Mouse (Mus musculus): ENCODE measurements around the gene Ldlrap1. TPM values are rescaled to one million over a fixed set of nuclear protein-coding genes. Genes with fewer than 3 reads are reported as not detected.

Gene Ldlrap1
- polyA plus RNA-seq, 1 experiment from 2014 or later = 5.7 TPM

DNA sequence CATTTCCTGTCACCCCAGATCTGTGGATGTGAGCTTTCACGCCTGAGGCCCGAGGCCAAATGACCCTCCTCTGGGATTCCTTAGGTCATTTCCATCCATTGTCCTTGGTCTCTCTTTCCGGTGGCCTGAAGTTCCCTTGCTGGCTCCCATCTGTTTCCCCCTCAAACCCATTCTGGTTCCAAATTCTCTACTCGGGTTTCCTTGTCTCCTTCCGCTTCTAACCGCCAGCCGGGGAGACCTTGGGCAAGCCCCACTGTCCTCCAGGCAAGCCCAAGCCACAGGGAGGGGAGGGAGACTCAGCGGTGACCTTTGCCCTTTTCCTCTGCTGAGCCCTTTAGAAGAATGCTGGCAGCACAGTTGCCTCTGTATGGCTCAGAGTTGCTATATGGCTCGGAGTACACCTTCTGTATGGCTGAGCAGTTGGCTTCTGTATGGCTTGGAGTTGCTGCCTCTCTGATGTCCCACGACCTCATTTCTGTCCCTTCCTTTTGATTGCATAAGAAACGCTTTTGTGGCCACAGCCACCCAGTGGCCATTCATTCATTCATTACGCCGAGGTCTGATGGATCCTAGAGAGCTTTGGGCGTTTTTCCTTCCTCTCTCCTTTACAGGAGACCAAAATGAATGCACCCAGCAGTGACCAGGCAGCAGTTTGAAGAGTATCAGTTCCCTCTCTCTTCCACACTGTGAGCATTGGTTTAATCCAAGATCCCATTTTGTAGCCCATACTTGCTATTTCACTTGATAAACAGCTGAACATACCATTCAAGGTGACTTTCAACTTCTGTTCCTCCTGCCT is 11.5 kb upstream of the Ldlrap1 start:
- H3K27ac ChIP-seq (ENCODE audit: low read depth, low read length) = no peak overlapping the region
- 0 out of 2 replicates have a peak, but pooled peaks cover 2% of the 10 kb centered on the region for H3K4me1 ChIP-seq (ENCODE audit: control insufficient read depth, insufficient read depth, low read length)
- no peak overlapping the region for H3K4me2 ChIP-seq
- no peak overlapping the region for H3K4me3 ChIP-seq (ENCODE audit: low read depth, low read length)
- H3K9ac ChIP-seq (ENCODE audit: low read length) = no peak overlapping the region
- no peaks in the 10 kb centered on the region for H3K36me3 ChIP-seq (ENCODE audit: control insufficient read depth, insufficient read depth, low read length)
- no peaks in the 10 kb centered on the region for H3K9me3 ChIP-seq (ENCODE audit: control insufficient read depth, low read length)
- DNase-seq (ENCODE audit: low spot score, missing footprints) (no peak), ATAC-seq (ENCODE audit: low FRiP score) (no peak)
- 33% methylated on average over 14 of the region's 14 CpGs for WGBS
- H3K27me3 ChIP-seq (ENCODE audit: control insufficient read depth, insufficient read depth, low read length) = no peaks in the 10 kb centered on the region

DNA sequence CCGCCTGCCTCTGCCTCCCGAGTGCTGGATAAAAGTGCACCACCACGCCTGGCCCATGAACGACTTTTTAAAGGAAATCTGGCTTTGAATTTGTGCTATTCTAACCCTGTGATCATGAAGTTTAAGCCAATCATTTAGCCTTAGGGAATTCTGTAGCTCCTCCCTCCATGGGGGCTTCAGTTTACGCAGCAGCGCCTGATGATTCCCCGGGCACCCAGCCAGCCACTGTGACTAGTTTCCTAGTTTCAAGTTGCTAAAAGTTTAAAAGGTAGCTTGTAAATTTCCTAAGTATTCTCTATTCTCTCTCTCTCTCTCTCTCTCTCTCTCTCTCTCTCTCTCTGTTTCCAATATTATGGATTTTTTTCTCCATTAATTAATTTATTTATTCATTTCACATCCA is 8.4 kb upstream of the Ldlrap1 start:
- H3K9ac ChIP-seq (ENCODE audit: low read length) = no peak overlapping the region
- H3K27me3 ChIP-seq (ENCODE audit: control insufficient read depth, insufficient read depth, low read length) = no peaks in the 10 kb centered on the region
- no peak overlapping the region for H3K4me2 ChIP-seq
- H3K36me3 ChIP-seq (ENCODE audit: control insufficient read depth, insufficient read depth, low read length) = no peaks in the 10 kb centered on the region
- 82% methylated on average over 7 of the region's 7 CpGs for WGBS
- 0 out of 2 replicates have a peak, but pooled peaks cover 2% of the 10 kb centered on the region for H3K4me1 ChIP-seq (ENCODE audit: control insufficient read depth, insufficient read depth, low read length)
- no peak for ATAC-seq (ENCODE audit: low FRiP score)
- no peak overlapping the region for H3K27ac ChIP-seq (ENCODE audit: low read depth, low read length)
- H3K9me3 ChIP-seq (ENCODE audit: control insufficient read depth, low read length) = no peaks in the 10 kb centered on the region
- DNase-seq (ENCODE audit: low spot score, missing footprints) = no peak
- no peak overlapping the region for H3K4me3 ChIP-seq (ENCODE audit: low read depth, low read length)

DNA sequence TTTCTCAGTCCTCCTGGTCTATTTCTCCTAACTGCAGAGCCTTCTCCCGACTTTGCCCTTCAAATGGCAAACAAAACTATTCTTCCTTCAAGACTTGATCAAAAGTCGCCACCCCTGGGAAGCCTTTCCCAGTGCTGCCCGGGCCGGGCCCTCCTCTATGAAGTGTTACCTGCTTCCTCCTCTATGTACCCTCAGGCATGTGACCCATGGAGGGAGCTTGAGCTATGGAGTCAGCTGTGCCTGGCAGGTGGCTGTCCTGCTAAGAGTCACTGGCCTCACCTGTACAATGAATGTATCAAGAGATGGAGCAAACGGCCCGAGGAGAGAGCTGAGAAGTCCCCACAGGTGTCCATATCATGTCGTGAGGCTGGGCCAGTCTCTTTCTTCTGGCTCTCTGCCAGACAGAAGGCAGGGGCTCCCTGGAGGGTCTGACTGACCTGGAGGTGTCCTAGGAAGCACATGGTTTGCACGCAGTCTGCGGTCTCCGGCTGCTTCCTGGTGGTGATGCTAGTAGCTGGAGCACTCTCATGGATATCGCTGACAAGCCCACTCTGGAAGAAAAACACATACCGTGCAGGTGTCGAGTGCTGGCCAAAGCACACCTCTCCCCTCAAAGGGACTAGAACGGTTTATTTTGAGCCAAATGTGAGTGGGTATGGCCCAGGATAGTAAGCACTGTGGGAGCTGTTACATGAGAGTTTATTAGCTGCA is 7.6 kb upstream of the Ldlrap1 start:
- 0 out of 2 replicates have a peak, but pooled peaks cover 2% of the 10 kb centered on the region for H3K4me1 ChIP-seq (ENCODE audit: control insufficient read depth, insufficient read depth, low read length)
- DNase-seq (ENCODE audit: low spot score, missing footprints) (no peak), ATAC-seq (ENCODE audit: low FRiP score) (no peak)
- no peaks in the 10 kb centered on the region for H3K9me3 ChIP-seq (ENCODE audit: control insufficient read depth, low read length)
- 68% methylated on average over 14 of the region's 14 CpGs for WGBS
- no peaks in the 10 kb centered on the region for H3K27me3 ChIP-seq (ENCODE audit: control insufficient read depth, insufficient read depth, low read length)
- H3K4me2 ChIP-seq = no peak overlapping the region
- no peaks in the 10 kb centered on the region for H3K36me3 ChIP-seq (ENCODE audit: control insufficient read depth, insufficient read depth, low read length)
- H3K4me3 ChIP-seq (ENCODE audit: low read depth, low read length) = no peak overlapping the region
- H3K27ac ChIP-seq (ENCODE audit: low read depth, low read length) = no peak overlapping the region
- H3K9ac ChIP-seq (ENCODE audit: low read length) = no peak overlapping the region

DNA sequence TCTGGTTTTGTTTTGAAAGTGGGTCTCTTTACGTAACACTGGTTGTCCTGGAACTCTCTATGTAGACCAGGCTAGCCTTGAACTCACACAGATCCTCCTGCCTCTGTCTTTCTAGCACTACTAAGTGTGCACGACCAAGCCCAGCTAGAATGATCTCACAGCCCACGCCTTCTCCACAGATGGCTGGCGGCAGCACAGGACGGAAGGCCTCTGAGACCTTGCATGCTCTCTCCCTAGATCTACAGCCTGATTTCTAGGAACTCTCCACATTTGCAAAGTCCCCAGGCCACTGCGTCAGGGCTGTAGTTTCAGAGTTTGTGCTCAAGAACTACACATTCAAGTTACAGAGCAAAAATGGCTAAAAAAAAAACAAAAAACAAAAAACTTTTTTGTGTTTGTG is 6.3 kb upstream of the Ldlrap1 start:
- ATAC-seq (ENCODE audit: low FRiP score) = no peak
- no peak for DNase-seq (ENCODE audit: low spot score, missing footprints)
- H3K27ac ChIP-seq (ENCODE audit: low read depth, low read length) = no peak overlapping the region
- peaks cover 5% of the 10 kb centered on the region for H3K27me3 ChIP-seq (ENCODE audit: control insufficient read depth, insufficient read depth, low read length)
- H3K4me3 ChIP-seq (ENCODE audit: low read depth, low read length) = no peak overlapping the region
- 89% methylated on average over 6 of the region's 6 CpGs for WGBS
- H3K9ac ChIP-seq (ENCODE audit: low read length) = no peak overlapping the region
- no peaks in the 10 kb centered on the region for H3K9me3 ChIP-seq (ENCODE audit: control insufficient read depth, low read length)
- H3K4me2 ChIP-seq = no peak overlapping the region
- no peaks in the 10 kb centered on the region for H3K4me1 ChIP-seq (ENCODE audit: control insufficient read depth, insufficient read depth, low read length)
- H3K36me3 ChIP-seq (ENCODE audit: control insufficient read depth, insufficient read depth, low read length) = no peaks in the 10 kb centered on the region

DNA sequence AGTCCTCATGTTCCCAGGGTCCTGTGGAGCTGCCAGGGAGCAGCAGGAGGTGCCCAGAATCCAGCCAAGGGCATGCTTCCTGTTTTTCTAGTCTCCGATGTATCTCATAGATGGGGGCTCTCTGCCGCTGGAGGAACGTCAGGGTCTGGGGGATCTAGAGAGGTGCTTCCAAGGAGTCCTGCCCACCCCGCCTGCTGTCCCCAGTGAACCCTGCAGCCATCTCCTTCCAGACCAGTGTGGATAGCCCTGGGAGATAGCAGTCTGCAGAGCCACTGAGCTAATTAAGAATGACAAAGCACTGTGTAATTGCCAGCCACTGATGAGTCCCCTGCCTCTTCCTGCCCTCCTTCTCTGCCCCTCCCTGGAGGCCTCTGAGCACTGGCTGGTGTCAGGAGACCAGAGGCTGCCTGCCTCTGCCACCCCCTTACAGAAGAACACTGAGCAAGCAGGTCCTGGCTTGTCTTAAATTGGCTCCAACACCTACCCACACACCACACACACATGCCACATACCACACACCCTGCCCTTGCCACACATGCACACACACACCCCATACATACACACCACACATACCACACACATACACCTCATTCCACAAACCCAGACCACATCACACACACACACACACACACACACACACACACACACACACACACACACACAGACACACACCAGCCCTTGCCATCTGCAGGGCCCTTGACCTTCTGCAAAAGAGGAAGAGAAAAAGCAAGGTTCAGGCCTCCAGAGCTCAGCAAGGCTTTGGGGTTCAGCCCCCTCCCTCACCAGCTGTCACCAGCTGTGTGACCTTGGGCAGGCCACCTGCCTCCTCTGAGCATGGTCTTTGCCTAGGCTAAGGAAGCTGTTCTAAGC is 5.2 kb upstream of the Ldlrap1 start:
- Histone ChIP-seq H3K9ac (ENCODE audit: low read length) (no peak overlapping the region), H3K27ac (ENCODE audit: low read depth, low read length) (no peak overlapping the region), H3K4me2 (no peak overlapping the region), H3K9me3 (ENCODE audit: control insufficient read depth, low read length) (no peaks in the 10 kb centered on the region), H3K27me3 (ENCODE audit: control insufficient read depth, insufficient read depth, low read length) (peaks cover 14% of the 10 kb centered on the region), H3K4me1 (ENCODE audit: control insufficient read depth, insufficient read depth, low read length) (peaks cover 2% of the 10 kb centered on the region; the same call in 1 of the 2 replicates), H3K4me3 (ENCODE audit: low read depth, low read length) (no peak overlapping the region), H3K36me3 (ENCODE audit: control insufficient read depth, insufficient read depth, low read length) (no peaks in the 10 kb centered on the region)
- DNase-seq (ENCODE audit: low spot score, missing footprints) (no peak), ATAC-seq (ENCODE audit: low FRiP score) (no peak)
- WGBS = 70% methylated on average over 4 of the region's 4 CpGs

DNA sequence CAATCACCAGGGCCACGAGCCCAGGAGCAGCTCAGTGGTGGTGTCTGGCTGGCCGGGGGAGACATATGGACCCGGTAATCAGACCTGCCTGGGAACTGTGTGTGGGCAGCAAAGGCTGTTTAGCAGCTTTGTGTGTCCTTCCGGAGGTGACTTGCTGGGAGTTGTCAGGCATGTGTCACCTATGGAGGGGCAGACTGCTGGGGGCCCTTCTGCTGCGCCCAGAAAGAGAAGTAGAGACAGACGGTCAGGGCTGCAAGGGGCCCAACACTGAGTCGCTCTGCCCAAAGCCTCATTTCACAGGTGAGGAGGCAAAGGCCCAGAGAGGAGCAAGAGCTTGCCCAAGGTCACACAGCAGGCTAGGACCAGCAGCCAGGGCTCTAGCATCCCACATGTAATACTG is 2.1 kb upstream of the Ldlrap1 start:
- peaks cover 11% of the 10 kb centered on the region for H3K4me1 ChIP-seq (ENCODE audit: control insufficient read depth, insufficient read depth, low read length)

DNA sequence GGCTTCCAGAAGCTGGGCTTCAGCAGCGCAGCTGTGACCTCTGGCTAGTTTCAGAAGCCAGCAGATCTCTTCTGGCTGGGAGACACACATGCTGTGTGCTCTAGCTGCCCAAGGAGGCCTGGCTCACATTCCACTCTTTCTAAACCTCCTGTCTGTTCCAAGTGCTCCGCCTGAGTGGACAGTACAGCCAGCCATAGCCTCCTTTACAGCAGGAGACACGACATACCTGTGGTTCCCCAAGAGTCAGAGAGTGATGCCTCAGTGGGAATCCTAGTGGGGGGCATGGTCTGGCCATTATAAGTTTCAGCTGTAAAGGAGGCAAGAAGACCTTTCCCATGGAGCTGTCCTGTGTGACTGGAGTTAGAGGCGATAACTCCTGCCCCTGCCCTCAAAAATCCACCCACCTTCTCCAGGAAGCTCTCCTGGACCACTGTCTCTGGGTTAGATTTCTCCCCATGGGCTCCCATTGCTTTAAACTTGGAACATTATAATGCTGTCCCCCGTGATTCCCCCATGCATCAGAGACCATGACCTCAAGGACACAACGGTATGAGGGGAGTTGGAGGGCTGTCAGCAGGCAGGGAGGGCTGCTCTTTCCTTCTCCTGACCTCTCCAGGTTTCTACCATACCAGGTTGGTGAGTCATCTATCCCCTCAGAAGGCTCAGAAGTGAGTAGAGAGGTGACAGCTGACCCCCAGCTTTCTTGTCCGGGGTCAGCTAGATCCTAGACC is 1.4 kb upstream of the Ldlrap1 start:
- 61% methylated on average over 7 of the region's 7 CpGs for WGBS
- peaks cover 11% of the 10 kb centered on the region for H3K4me1 ChIP-seq (ENCODE audit: control insufficient read depth, insufficient read depth, low read length)
- no peak overlapping the region for H3K9ac ChIP-seq (ENCODE audit: low read length)
- H3K27me3 ChIP-seq (ENCODE audit: control insufficient read depth, insufficient read depth, low read length) = peaks cover 29% of the 10 kb centered on the region
- ATAC-seq (ENCODE audit: low FRiP score) (no peak), DNase-seq (ENCODE audit: low spot score, missing footprints) (peak; percentile 79)
- no peaks in the 10 kb centered on the region for H3K36me3 ChIP-seq (ENCODE audit: control insufficient read depth, insufficient read depth, low read length)
- no peak overlapping the region for H3K4me3 ChIP-seq (ENCODE audit: low read depth, low read length)
- no peak overlapping the region for H3K27ac ChIP-seq (ENCODE audit: low read depth, low read length)
- no peak overlapping the region for H3K4me2 ChIP-seq
- no peaks in the 10 kb centered on the region for H3K9me3 ChIP-seq (ENCODE audit: control insufficient read depth, low read length)

More for the DNA sequence above, 2.1 kb upstream of the Ldlrap1 start:
- 79% methylated on average over 7 of the region's 7 CpGs for WGBS
- Histone ChIP-seq H3K27ac (ENCODE audit: low read depth, low read length) (no peak overlapping the region), H3K27me3 (ENCODE audit: control insufficient read depth, insufficient read depth, low read length) (peaks cover 29% of the 10 kb centered on the region), H3K36me3 (ENCODE audit: control insufficient read depth, insufficient read depth, low read length) (no peaks in the 10 kb centered on the region), H3K4me3 (ENCODE audit: low read depth, low read length) (no peak overlapping the region), H3K9ac (ENCODE audit: low read length) (no peak overlapping the region), H3K4me2 (no peak overlapping the region), H3K9me3 (ENCODE audit: control insufficient read depth, low read length) (no peaks in the 10 kb centered on the region)
- DNase-seq (ENCODE audit: low spot score, missing footprints) (no peak), ATAC-seq (ENCODE audit: low FRiP score) (no peak)

DNA sequence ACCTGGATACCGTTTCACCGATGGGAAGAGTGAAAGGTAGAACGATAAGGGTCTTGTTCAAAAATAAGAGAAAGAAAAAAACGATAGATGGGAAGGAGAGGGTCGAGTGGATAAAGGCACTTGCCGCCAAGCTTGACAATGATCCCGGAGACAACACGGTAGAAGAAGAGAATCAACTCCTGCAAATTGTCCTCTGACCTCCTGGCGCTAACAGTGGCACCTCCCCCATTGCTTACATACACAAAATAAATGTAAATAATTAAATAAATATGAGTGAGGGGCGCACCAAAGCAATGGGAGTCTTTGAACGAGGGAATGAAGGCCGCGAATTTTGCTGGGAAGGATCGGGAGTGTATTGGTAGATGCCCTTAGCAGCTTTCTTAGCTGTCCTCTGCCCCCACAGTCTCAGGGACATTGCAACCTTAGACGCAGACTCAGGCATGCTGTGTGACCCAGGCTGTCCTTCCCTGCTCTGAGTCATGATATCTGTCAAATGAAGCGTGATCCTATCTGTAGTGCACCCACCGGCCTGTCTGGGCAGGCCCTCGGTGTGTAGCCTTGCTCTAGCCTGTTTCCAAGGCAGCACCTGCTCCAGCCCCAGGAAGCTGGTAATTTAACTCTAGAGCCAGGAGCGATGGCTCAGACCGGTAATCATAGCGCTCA is 533 bp upstream of the Ldlrap1 start:
- ATAC-seq (ENCODE audit: low FRiP score) = no peak
- H3K27ac ChIP-seq (ENCODE audit: low read depth, low read length) = no peak overlapping the region
- peak; percentile 89 for DNase-seq (ENCODE audit: low spot score, missing footprints)
- H3K4me1 ChIP-seq (ENCODE audit: control insufficient read depth, insufficient read depth, low read length) = peaks cover 11% of the 10 kb centered on the region
- no peaks in the 10 kb centered on the region for H3K36me3 ChIP-seq (ENCODE audit: control insufficient read depth, insufficient read depth, low read length)
- peak overlapping the region; percentile 54 for H3K9ac ChIP-seq (ENCODE audit: low read length)
- peak overlapping the region; percentile 72 for H3K4me2 ChIP-seq
- peak overlapping the region; percentile 53 for H3K4me3 ChIP-seq (ENCODE audit: low read depth, low read length)
- H3K27me3 ChIP-seq (ENCODE audit: control insufficient read depth, insufficient read depth, low read length) = peaks cover 29% of the 10 kb centered on the region
- 13% methylated on average over 21 of the region's 21 CpGs for WGBS
- no peaks in the 10 kb centered on the region for H3K9me3 ChIP-seq (ENCODE audit: control insufficient read depth, low read length)

Measured in midbrain, embryonic 11.5 days (tissue).